Mouse (Mus musculus): ENCODE data around the gene Ankrd53. TPM values are rescaled to one million over a fixed set of nuclear protein-coding genes. Genes with fewer than 3 reads are reported as not detected.

The Ankrd53 gene
- polyA plus RNA-seq (2015; fragmentation: Illumina TruSeq; extraction: RNeasy Lipid Tissue Mini Kit (QIAGEN cat#74804); ENCODE audit: insufficient read depth, low read depth, low replicate concordance): not detected

DNA sequence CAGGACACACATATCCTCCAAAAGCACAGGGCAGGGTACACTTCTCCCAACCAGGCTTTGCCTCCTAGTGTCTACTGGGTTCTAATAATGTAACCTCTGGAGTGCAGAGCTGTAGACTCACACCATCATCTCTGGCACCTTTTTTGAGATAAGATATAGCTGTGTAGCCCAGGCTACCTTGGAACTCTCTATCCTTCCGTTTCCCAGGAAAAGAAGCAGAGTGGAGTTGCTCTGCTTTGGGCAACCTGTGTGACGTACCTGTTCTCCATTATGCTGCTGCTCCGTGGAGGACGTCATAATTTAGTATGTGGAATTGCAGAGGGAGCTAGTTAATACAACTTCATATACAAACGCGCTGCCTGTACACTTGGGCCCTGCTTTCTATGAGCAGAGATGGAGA lies at the start of gene Ankrd53:
TSS of gene Ankrd53 (plus strand) at position 301 of the 400 bp plus-strand sequence.

DNA sequence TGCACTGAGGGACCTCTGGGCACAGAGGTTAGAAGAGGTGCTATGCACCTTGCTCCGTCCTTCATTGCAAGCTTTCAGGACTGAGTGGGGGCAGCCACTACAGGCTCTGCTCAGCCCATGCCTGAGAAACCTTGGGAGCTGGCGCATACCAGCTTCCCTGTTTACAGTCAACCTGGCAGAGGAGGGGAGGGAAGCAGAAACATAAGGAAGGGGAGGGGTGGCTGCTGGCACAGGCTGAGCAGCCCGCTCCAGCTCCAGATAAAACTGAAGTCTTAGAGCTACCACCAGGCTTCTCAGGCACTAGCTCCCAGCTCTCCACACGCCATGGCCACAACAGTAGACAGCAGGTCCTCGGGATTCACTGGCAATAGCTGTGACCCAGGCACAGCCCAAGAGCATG lies 19.7 kb upstream of the Ankrd53 start, which contains the start of gene Atp6v1b1:
TSS of gene Atp6v1b1 (plus strand) at position 230 of the 400 bp plus-strand sequence.

DNA sequence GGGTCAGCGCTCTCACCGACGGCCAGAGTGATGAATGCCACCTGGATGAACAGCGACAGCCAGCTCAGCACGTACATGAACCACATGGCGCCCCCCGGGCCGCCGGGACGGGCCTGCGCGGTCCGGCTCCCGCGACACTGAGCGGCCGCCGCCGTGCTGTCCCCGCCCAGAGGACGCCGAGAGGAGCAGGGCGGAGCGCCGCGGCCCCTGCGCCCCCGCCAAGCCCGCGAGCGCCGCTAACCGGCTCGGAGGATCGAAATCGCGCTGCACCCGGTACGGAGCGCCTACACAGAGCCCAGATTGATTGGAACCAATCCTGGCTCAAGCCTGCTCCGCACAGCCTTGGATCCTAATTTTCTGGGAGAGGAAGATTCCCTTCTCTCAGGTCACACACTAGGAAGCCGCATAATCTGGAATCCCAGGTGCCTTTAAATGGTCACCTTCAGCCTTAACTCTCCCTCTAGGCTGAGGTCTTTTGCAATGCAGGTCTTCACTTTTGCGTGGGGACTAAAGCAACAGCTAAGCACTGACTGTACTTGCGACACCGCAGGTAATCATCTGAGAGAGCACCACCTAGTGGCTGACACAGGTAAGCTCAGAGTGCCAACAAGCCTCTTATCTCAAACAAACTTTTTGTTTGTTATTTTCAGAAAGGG lies 13.3 kb downstream of the Ankrd53 start, which contains the start of gene Tex261:
TSS of gene Tex261 (minus strand) at position 176 of the 656 bp plus-strand sequence.

DNA sequence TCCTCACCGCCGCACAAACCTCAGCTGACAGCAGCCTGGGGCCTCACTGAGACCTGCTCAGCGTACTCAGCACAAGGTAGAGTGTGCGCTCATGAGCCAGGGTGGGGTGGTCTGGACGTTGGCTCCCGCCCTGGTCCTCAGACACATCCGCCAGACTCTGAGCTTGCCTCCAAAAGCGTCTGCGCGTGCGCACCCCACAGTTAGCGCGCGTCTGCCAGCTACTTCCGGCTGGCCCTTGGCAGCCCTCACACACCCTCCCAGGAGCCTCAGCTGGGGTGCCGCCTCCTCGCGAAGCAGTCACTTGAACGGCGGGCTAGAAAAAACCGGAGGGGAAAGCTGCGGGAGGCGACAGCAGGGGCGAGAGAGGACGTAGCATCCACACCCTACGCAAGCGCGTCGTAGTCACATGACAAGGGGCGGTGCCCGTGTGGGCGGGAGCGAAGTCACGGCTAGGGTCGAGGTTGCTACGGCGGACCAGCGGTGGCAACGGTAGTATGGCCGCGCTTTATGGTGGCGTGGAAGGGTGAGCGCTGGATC lies 32.4 kb downstream of the Ankrd53 start, which contains the start of gene Nagk:
TSS of gene Nagk (plus strand) at position 223 of the 537 bp plus-strand sequence.

Other genes with a start within 250 kb of the Ankrd53 start
- 6.2 TPM for gene Actg2, start 226.4 kb upstream of the Ankrd53 start, polyA plus RNA-seq (2015; fragmentation: Illumina TruSeq; extraction: RNeasy Lipid Tissue Mini Kit (QIAGEN cat#74804); ENCODE audit: insufficient read depth, low read depth, low replicate concordance)
- 5.2 TPM for gene Stambp, start 189.9 kb upstream of the Ankrd53 start, polyA plus RNA-seq (2015; fragmentation: Illumina TruSeq; extraction: RNeasy Lipid Tissue Mini Kit (QIAGEN cat#74804); ENCODE audit: insufficient read depth, low read depth, low replicate concordance)
- gene Clec4f, start 106.5 kb upstream of the Ankrd53 start, polyA plus RNA-seq (2015; fragmentation: Illumina TruSeq; extraction: RNeasy Lipid Tissue Mini Kit (QIAGEN cat#74804); ENCODE audit: insufficient read depth, low read depth, low replicate concordance): 0.50 TPM
- not detected for gene Cd207, start 84.8 kb upstream of the Ankrd53 start, polyA plus RNA-seq (2015; fragmentation: Illumina TruSeq; extraction: RNeasy Lipid Tissue Mini Kit (QIAGEN cat#74804); ENCODE audit: insufficient read depth, low read depth, low replicate concordance)
- gene Vax2, start 51.4 kb upstream of the Ankrd53 start, polyA plus RNA-seq (2015; fragmentation: Illumina TruSeq; extraction: RNeasy Lipid Tissue Mini Kit (QIAGEN cat#74804); ENCODE audit: insufficient read depth, low read depth, low replicate concordance): not detected
- gene Atp6v1b1, start 19.7 kb upstream of the Ankrd53 start, polyA plus RNA-seq (2015; fragmentation: Illumina TruSeq; extraction: RNeasy Lipid Tissue Mini Kit (QIAGEN cat#74804); ENCODE audit: insufficient read depth, low read depth, low replicate concordance): not detected
- gene Tex261, start 13.2 kb downstream of the Ankrd53 start, polyA plus RNA-seq (2015; fragmentation: Illumina TruSeq; extraction: RNeasy Lipid Tissue Mini Kit (QIAGEN cat#74804); ENCODE audit: insufficient read depth, low read depth, low replicate concordance): 14.3 TPM
- gene Nagk, start 32.3 kb downstream of the Ankrd53 start, polyA plus RNA-seq (2015; fragmentation: Illumina TruSeq; extraction: RNeasy Lipid Tissue Mini Kit (QIAGEN cat#74804); ENCODE audit: insufficient read depth, low read depth, low replicate concordance): 14.5 TPM
- 12.1 TPM for gene Paip2b, start 69.1 kb downstream of the Ankrd53 start, polyA plus RNA-seq (2015; fragmentation: Illumina TruSeq; extraction: RNeasy Lipid Tissue Mini Kit (QIAGEN cat#74804); ENCODE audit: insufficient read depth, low read depth, low replicate concordance)
- gene Zfp638, start 104.5 kb downstream of the Ankrd53 start, polyA plus RNA-seq (2015; fragmentation: Illumina TruSeq; extraction: RNeasy Lipid Tissue Mini Kit (QIAGEN cat#74804); ENCODE audit: insufficient read depth, low read depth, low replicate concordance): 21.9 TPM
- 21.3 TPM for gene Dysf, start 245.9 kb downstream of the Ankrd53 start, polyA plus RNA-seq (2015; fragmentation: Illumina TruSeq; extraction: RNeasy Lipid Tissue Mini Kit (QIAGEN cat#74804); ENCODE audit: insufficient read depth, low read depth, low replicate concordance)